Mouse (Mus musculus) CD4-positive, CD25-positive, alpha-beta regulatory T cell, adult 4 months (primary cell): ENCODE data around the gene Cd3g. TPM values are rescaled to one million over a fixed set of nuclear protein-coding genes. Genes with fewer than 3 reads are reported as not detected.
"Not testable (repeated sequence)": the region's sequence is repeated elsewhere in the genome, so short reads cannot be mapped to it uniquely, and the experiment has no call there.

Experiments used
- ATAC-seq: one replicate; pipeline ENCODE4 v1.8.0; 2017
- polyA plus RNA-seq, 2 experiments: library from polyadenylated mRNA; unstranded; fragments of 100-300 nt; shearing (Covaris generic); gene quantifications; one replicate each; pipeline ENCODE4 v1.2.1; 2017

Gene Cd3g
- polyA plus RNA-seq, 2 experiments from 2014 or later = 1,425 to 1,626 TPM

- peak; percentile 17 for ATAC-seq
Measured at GRCm38 (mm10) chr9:44985721-44986161, 5.5 kb upstream of the Cd3g start.

- no peak for ATAC-seq
Measured at GRCm38 (mm10) chr9:44983001-44983400, 2.8 kb upstream of the Cd3g start.

- no peak for ATAC-seq
Measured at GRCm38 (mm10) chr9:44982531-44982930, 2.3 kb upstream of the Cd3g start.

- ATAC-seq = no peak
Measured at GRCm38 (mm10) chr9:44982081-44982480, 1.9 kb upstream of the Cd3g start.

GRCm38 (mm10) chr9:44981676-44982075, 1.4 kb upstream of the Cd3g start, which contains the start of gene Cd3d:
TSS of gene Cd3d (plus strand) at chr9:44981786.
- peak; percentile 31 for ATAC-seq

- no peak for ATAC-seq
Measured at GRCm38 (mm10) chr9:44981104-44981503, 873 bp upstream of the Cd3g start.

- ATAC-seq = no peak
Measured at GRCm38 (mm10) chr9:44979806-44980205, 425 bp downstream of the Cd3g start.

- ATAC-seq = no peak
Measured at GRCm38 (mm10) chr9:44977813-44978212, 2.4 kb downstream of the Cd3g start.

GRCm38 (mm10) chr9:44969450-44969849, 10.8 kb downstream of the Cd3g start:
- no peak for ATAC-seq

GRCm38 (mm10) chr9:44967763-44968162, 12.5 kb downstream of the Cd3g start:
- not testable (repeated sequence) for ATAC-seq

- peak; percentile 63 for ATAC-seq
Measured at GRCm38 (mm10) chr9:44966815-44967242, 13.4 kb downstream of the Cd3g start.

- no peak for ATAC-seq
Measured at GRCm38 (mm10) chr9:44965833-44966466, 14.3 kb downstream of the Cd3g start.

GRCm38 (mm10) chr9:44965126-44965832, 15.0 kb downstream of the Cd3g start, which contains the start of gene Ube4a:
TSS of gene Ube4a (minus strand) at chr9:44965600.
- ATAC-seq = peak; percentile 87

GRCm38 (mm10) chr9:44954432-44954831, 25.8 kb downstream of the Cd3g start:
- ATAC-seq = peak; percentile 89

GRCm38 (mm10) chr9:44947836-44948235, 32.4 kb downstream of the Cd3g start:
- ATAC-seq = no peak

- no peak for ATAC-seq
Measured at GRCm38 (mm10) chr9:44946185-44946695, 34.0 kb downstream of the Cd3g start.

GRCm38 (mm10) chr9:44942421-44942820, 37.8 kb downstream of the Cd3g start:
- no peak for ATAC-seq

- ATAC-seq = no peak
Measured at GRCm38 (mm10) chr9:44941756-44942155, 38.5 kb downstream of the Cd3g start.

- no peak for ATAC-seq
Measured at GRCm38 (mm10) chr9:44921543-44921942, 58.7 kb downstream of the Cd3g start.

- peak; percentile 20 for ATAC-seq
Measured at GRCm38 (mm10) chr9:44921123-44921468, 59.1 kb downstream of the Cd3g start.

GRCm38 (mm10) chr9:44920374-44921122, 59.7 kb downstream of the Cd3g start, which contains the start of gene Atp5l:
TSS of gene Atp5l (minus strand) at chr9:44920742.
- ATAC-seq = peak; percentile 71

GRCm38 (mm10) chr9:44919606-44920005, 60.6 kb downstream of the Cd3g start:
- ATAC-seq = no peak
